Mouse (Mus musculus) frontal cortex, postnatal 14 days (tissue): Measurements from ENCODE around the gene Atxn1.

Source experiments
- DNase-seq, 2 experiments: peaks; one replicate each; pipeline ENCODE4 v3.0.0; 2022; ENCODE audit warnings: low spot score in 2 of 2

Atxn1 gene

DNA sequence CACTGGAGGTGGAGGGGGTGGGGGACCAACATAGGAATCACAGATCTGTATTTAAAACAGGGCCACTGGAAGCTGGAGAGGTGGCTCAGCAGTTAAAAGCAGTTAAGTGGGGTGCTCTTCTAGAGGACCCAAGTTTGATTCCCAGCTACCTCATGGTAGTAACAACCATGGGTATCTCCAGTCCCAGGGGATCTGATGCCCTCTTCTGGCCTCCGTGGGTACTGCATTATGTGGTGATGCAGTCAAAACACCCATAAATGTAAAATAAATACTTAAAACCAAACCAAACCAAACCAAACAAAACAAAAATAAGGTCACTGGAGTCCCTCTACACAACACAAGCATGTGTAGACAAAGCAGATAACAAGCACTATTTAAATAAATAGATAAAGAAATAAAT is 32.9 kb downstream of the Atxn1 start:
- DNase-seq: no peak

DNA sequence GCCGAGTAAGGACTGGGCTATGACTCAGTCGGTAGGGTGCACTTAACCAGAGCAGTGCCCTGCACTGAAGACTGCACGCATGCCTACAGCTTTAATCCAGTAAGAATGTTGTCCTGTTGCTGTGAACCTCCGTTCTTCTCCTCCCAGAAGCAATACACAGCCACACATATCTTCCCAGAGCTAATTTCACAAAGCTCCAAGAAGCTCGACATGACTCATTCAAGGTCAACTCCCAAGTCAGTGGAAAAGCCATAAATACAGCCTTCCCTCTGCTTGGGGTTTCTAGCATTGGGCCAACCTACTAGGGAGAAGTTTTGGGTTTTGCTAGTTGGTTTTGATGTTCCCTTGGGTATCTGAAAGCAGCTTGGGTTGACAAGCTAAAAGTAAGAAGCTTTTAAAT is 33.6 kb downstream of the Atxn1 start:
- no peak for DNase-seq

DNA sequence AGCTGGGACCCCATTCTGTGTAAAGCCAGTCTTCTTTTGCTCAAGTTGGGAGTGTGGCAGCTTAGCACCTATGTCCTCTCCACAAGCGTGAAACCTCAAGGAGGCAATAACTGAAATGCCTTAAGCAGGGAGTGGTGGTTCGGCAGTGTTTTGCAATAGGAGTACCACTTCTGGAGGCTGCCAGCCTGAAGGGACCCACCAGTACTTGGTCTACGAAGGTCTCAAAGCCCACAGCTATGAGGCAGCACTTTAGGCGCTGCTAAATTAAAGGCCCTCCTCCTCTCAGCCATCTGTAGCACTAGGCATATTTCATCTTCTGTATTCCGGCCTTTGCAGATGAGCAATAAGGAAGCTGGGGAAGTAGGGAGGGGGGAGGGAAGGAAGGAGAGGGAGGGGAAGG is 35.1 kb downstream of the Atxn1 start:
- no peak for DNase-seq

DNA sequence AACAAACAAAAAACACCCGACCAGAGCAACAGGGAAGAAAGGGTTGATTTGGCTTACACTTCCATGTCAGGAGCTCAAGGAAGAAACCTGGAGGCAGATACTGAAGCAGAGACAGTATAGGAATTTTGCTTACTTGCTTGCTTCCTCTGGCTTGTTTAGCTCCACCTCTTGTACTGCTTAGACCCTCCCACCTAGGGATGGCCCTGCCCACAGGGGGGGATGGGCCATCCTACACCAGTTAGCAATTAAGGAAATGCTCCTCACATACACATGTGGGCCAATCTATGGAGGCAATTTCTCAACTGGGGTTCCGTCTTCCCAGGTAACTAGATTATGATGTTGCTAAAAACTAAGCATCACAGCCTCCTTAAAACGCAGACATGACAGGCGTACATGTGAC is 39.5 kb downstream of the Atxn1 start:
- DNase-seq: no peak

- DNase-seq: no peak
Measured at GRCm38 (mm10) chr13:45924555-45924954, 40.3 kb downstream of the Atxn1 start.

DNA sequence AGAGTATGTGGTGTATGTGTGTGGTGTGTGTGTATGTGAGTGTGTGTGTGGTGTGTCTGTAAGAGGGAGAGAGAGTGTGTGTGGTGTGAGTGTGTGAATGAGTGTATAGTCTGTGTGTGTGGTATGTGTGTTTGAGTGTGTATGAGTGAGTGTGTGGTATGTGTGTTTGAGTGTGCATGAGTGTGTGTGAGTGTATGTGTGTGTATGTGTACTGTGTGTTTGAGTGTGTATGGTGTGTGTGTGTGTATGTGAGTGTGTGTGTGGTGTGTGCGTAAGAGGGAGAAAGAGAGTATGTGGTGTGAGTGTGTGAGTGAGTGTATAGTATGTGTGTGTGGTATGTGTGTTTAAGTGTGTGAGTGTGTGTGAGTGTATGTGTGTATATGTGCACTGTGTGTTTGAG is 41.7 kb downstream of the Atxn1 start:
- DNase-seq: no peak

DNA sequence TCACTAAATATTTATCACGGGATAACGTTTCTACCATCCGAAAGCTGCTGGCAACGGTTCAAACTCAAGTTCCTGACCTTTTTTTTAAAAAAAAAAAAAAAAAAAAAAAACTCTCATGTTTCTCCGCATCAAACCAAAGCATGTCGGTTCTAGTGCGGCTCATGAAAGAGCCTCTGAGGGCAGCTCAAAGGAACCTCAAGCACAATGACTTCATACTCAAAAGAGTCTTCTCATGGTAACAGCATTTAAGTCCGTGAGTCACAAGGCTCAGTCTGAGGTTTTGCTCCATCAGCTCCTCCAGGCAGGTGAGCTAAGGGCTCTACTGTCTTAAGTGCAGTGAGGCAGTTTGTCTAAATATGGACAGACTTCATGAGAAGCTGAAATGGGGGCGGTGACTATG is 42.3 kb downstream of the Atxn1 start:
- no peak for DNase-seq

DNA sequence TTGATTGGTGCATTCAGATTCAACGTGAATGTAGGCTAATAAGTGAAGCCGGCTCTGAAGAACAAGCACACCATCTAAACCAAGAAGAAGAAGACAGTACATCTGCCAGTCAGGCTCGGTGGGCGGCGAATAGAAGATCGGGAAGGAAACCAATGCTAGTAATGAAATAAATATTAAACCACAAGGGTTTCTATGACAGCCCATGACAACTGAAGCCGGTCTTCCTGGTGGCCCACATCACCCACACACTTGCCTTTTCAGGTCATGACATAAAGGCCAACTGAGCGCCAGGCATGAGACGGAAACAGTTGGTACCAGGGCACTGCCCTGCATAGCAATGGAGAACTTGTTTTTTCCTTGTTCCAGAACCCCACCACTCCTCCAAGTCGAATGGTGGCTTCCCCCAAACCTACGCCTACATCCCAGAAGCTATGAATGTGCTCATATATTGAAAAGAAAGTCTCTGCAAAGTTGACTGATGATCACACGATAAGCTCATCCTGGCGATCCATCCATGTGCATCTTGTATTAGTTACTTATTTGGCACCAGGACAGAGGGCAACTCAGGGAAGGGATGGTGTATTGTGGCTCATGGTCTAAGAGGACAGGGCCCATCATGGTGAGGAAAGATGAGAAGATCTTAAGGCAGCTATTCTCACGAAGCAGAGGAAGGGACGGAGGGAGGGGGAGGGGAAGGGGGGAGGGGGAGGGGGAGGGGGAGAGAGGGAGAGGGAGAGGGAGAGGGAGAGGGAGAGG is 45.7 kb downstream of the Atxn1 start:
- no peak for DNase-seq

DNA sequence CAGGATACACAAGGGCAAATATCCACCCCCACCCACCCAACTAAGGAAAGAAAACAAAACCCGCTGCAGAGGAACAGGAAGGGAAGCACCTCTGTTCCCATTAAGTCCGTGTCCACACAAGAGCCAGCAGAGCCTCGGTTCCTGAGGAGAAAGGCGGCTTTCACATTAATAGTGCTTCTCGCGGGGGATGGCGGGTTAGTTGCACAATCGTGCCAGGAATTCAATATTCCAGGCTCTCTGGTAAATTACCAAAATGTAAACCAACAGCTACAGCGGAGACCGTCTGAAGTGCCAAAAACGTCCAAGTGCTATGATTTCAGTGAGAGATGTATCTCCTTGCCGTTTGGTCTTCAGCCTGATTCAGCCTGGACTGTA is 46.8 kb downstream of the Atxn1 start:
- DNase-seq: no peak

GRCm38 (mm10) chr13:45917058-45918005 is 47.5 kb downstream of the Atxn1 start:
- no peak for DNase-seq

GRCm38 (mm10) chr13:45915921-45916320 is 48.9 kb downstream of the Atxn1 start:
- no peak for DNase-seq

DNA sequence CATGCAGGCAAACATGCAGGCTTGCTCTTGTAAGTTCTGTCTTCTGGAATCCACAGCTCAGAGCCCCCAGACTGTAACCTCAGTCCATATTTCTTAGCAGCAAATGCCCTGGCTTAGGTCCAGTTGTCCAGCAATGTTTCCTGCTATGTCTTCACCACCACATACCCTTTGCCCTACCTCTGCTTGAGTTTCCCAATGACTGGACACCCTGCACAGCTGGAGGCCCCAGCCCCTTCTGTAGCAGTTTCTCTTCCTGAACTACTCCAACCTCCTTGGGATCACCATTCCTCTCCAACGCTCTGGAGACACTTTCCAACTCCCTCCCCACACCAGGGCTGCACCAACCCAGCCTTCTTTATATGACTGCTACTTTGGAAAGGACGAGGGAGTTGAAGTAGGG is 49.8 kb downstream of the Atxn1 start:
- DNase-seq: no peak

- no peak for DNase-seq
Measured at GRCm38 (mm10) chr13:45914117-45914516, 50.7 kb downstream of the Atxn1 start.

DNA sequence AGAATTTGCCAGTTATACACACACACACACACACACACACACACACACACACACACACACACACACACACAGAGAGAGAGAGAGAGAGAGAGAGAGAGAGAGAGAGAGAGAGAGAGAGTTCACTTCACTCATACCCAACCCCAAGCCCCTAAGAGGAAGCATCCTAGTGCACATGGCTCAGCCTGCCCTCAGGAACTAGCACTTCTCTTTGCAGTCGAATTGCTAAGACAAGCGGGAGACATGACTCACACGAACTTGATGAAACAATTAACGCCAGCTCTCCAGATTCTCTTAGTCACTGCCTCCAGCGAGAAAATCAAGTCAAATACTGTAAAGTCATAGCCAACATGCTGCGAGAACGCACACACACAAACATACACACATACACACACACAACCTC is 53.0 kb downstream of the Atxn1 start:
- DNase-seq: no peak

- DNase-seq: no peak
Measured at GRCm38 (mm10) chr13:45911069-45911468, 53.7 kb downstream of the Atxn1 start.

GRCm38 (mm10) chr13:45910348-45910747 is 54.5 kb downstream of the Atxn1 start:
- no peak for DNase-seq

GRCm38 (mm10) chr13:45907181-45907691 is 57.6 kb downstream of the Atxn1 start:
- no peak for DNase-seq

DNA sequence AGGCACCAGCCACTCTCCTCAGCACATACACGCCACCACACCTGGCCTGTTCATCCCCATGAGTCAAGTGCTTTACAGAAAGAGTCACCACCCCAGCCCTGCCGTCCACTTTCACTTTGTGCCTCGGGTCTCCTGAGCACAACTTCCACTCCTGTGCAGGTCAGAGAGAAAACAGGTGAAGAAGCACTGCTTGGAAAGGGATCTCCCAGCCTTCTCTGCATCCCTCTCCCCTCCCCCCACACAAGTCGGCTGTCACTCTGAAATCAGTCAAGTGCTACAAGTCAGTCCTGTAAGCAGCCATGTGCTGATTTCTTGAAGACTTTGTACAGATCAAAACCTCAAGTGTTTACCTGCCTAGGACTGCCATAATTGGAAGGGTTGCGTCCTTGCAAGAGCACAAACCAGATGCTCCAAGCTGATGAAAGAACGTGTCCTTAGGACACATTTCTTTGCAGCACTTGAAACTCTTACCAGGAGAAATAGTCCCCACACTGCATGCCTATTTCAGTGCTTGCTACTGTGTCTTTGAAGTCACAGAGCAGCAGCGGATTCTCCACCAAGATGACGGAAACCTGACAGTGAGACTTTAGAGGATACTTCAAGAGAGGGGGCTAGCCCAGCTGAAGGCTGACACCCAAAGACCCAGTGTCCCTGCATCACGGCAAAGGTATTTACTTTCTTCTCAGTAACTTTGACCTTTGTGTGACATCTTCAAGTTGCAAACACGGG is 58.2 kb downstream of the Atxn1 start:
- no peak for DNase-seq

DNA sequence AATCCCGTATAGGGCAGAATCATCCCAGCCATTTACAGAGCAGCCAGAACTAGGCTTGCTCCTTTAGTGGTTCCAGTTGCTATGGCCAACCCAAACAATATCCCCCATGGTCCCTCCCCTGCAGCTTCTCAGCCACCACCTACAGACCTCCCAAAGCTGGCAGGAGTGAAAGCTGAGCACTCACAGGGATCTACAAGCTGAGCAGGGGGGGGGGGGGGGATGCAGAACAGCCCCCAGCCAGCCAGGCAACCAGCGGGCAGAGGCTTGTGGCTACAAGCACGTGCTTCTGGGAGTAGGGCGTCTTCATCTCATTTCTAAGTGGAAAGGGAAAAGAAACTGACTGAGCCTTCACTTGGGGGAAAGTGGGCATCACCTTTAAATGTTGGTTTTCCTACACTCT is 59.9 kb downstream of the Atxn1 start:
- no peak for DNase-seq

DNA sequence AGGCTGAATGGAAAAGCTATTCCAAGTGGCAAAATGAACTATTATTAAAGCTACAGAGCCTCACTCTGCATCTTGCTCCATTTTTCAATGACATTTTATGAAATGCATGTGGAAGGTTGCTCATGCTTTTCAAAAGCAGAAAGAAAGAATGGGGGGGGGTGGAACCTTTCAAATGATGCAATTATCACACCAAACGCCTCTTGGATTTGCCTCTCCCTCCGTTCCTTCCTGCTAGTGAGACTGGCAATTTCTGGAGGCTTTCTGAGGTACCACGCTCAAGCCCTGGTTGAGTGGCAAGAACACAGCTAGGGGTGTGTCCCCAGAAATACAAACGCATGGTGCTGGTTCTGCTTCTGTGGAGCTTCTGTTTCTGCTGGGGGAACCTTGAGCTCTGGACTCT is 60.4 kb downstream of the Atxn1 start:
- DNase-seq: no peak

GRCm38 (mm10) chr13:45903519-45904274 is 61.1 kb downstream of the Atxn1 start:
- no peak for DNase-seq
